Mouse (Mus musculus) midbrain, postnatal 0 days (tissue): ENCODE results near the gene Gcg. TPM values are rescaled to one million over a fixed set of nuclear protein-coding genes. Genes with fewer than 3 reads are reported as not detected.
A peak's percentile ranks its signal among the peaks of the same experiment; 100 is the strongest.

Source experiments
- ATAC-seq: fragments of 200-750 bp; cut with Nextera tagmentation; 2 replicates; pipeline ENCODE4 v1.8.0; 2017; ENCODE audit warnings: moderate number of reproducible peaks, mild to moderate bottlenecking, moderate TSS enrichment, moderate library complexity; ENCODE audit not compliant: low FRiP score
- DNase-seq: peaks from one replicate; pipeline ENCODE4 v3.0.0-alpha.2; 2015; ENCODE audit warnings: low spot score
- H3K27ac ChIP-seq: fragments of 300-500 bp; sonication (generic); 2 replicates; pipeline ENCODE4 v1.5.1; 2014; ENCODE audit warnings: low read depth, mild to moderate bottlenecking, low read length, mixed read lengths
- H3K27me3 ChIP-seq: fragments of 300-500 bp; sonication (generic); 2 replicates; pipeline ENCODE4 v1.6.1; 2014; ENCODE audit warnings: low read length, control low read depth, mixed read lengths; ENCODE audit not compliant: insufficient read depth
- H3K36me3 ChIP-seq: fragments of 300-500 bp; sonication (generic); 2 replicates; pipeline ENCODE4 v1.6.1; 2014; ENCODE audit warnings: low read length, control low read depth, mixed read lengths; ENCODE audit not compliant: insufficient read depth
- H3K4me1 ChIP-seq: fragments of 300-500 bp; sonication (generic); 2 replicates; pipeline ENCODE4 v1.6.1; 2014; ENCODE audit warnings: mild to moderate bottlenecking, control low read depth, antibody characterized with exemption, low read length, mixed read lengths; ENCODE audit not compliant: insufficient read depth
- H3K4me2 ChIP-seq: fragments of 300-500 bp; sonication (generic); 2 replicates; pipeline ENCODE4 v1.6.1; 2014; ENCODE audit warnings: low read depth, mild to moderate bottlenecking, low read length, mixed read lengths; ENCODE audit not compliant: poor library complexity, severe bottlenecking
- H3K4me3 ChIP-seq: fragments of 300-500 bp; sonication (generic); 2 replicates; pipeline ENCODE4 v1.5.1; 2014; ENCODE audit warnings: low read depth, mild to moderate bottlenecking, low read length, moderate library complexity
- H3K9ac ChIP-seq: fragments of 300-500 bp; sonication (generic); replicated peaks from 2 replicates; pipeline ENCODE4 v1.6.1; 2014; ENCODE audit warnings: mild to moderate bottlenecking, low read length, moderate library complexity, mixed read lengths; ENCODE audit not compliant: poor library complexity, severe bottlenecking
- H3K9me3 ChIP-seq: fragments of 300-500 bp; sonication (generic); 2 replicates; pipeline ENCODE4 v1.6.1; 2016; ENCODE audit warnings: low read length, control low read depth
- CTCF ChIP-seq: IDR thresholded peaks from 2 replicates; pipeline ENCODE4 v1.5.1; 2016; ENCODE audit warnings: antibody characterized with exemption, mild to moderate bottlenecking
- WGBS: fragments of 180-500 bp; shearing (Covaris S2); extraction: QIAGEN DNeasy Blood & Tissue Kit; methylation state at CpG from one replicate; pipeline ENCODE4 v1.1.7; 2014; 5-methylcytosine and 5-hydroxymethylcytosine counted together
- polyA plus RNA-seq: library from polyadenylated mRNA; unstranded; fragments of >200 nt; fragmentation: Nextera tagmentation; extraction: Ambion mirVana; gene quantifications from 2 replicates; pipeline ENCODE4 v1.2.1, GENCODE M21; 2015
- total RNA-seq: library from RNA; depleted of rRNA; stranded (reverse); fragments of >200 nt; gene quantifications from 2 replicates; pipeline ENCODE4 v1.2.3, GENCODE M21; 2014

Gcg gene
- total and polyA plus RNA-seq, 2 experiments from 2014 or later = 0.23 TPM; not detected in 1

- no peaks in the 10 kb centered on the region for H3K36me3 ChIP-seq
- ATAC-seq (no peak), DNase-seq (no peak)
- H3K9ac ChIP-seq = no peak overlapping the region
- H3K9me3 ChIP-seq = no peaks in the 10 kb centered on the region
- TF ChIP-seq CTCF = no peak
- no peaks in the 10 kb centered on the region for H3K27me3 ChIP-seq
- WGBS = 83% methylated on average over 4 of the region's 4 CpGs
- H3K4me3 ChIP-seq = no peak overlapping the region
- no peaks in the 10 kb centered on the region for H3K4me1 ChIP-seq
- H3K27ac ChIP-seq = no peak overlapping the region
- no peak overlapping the region for H3K4me2 ChIP-seq
Measured at GRCm38 (mm10) chr2:62498086-62498485, 14.6 kb upstream of the Gcg start.

GRCm38 (mm10) chr2:62497333-62498002 lies 14.0 kb upstream of the Gcg start:
- H3K4me2 ChIP-seq = no peak overlapping the region
- H3K36me3 ChIP-seq = no peaks in the 10 kb centered on the region
- no peak for DNase-seq
- no peak overlapping the region for H3K27ac ChIP-seq
- WGBS = 69% methylated on average over 5 of the region's 5 CpGs
- TF ChIP-seq CTCF = no peak
- no peaks in the 10 kb centered on the region for H3K4me1 ChIP-seq
- no peaks in the 10 kb centered on the region for H3K9me3 ChIP-seq
- ATAC-seq = no peak
- no peak overlapping the region for H3K9ac ChIP-seq
- H3K4me3 ChIP-seq = no peak overlapping the region
- no peaks in the 10 kb centered on the region for H3K27me3 ChIP-seq

GRCm38 (mm10) chr2:62495407-62495806 lies 12.0 kb upstream of the Gcg start:
- Histone ChIP-seq H3K4me2 (no peak overlapping the region), H3K9me3 (no peaks in the 10 kb centered on the region), H3K4me3 (no peak overlapping the region), H3K27ac (no peak overlapping the region), H3K4me1 (no peaks in the 10 kb centered on the region), H3K36me3 (no peaks in the 10 kb centered on the region), H3K27me3 (no peaks in the 10 kb centered on the region), H3K9ac (no peak overlapping the region)
- WGBS = 75% methylated on average over 4 of the region's 4 CpGs
- DNase-seq (no peak), ATAC-seq (no peak)
- TF ChIP-seq CTCF = no peak

- ATAC-seq = no peak
- no peak overlapping the region for H3K27ac ChIP-seq
- H3K27me3 ChIP-seq = no peaks in the 10 kb centered on the region
- no peak for TF ChIP-seq CTCF
- H3K4me2 ChIP-seq = no peak overlapping the region
- H3K9me3 ChIP-seq = no peaks in the 10 kb centered on the region
- H3K4me1 ChIP-seq = no peaks in the 10 kb centered on the region
- WGBS = 79% methylated on average over 6 of the region's 6 CpGs
- H3K9ac ChIP-seq = no peak overlapping the region
- H3K36me3 ChIP-seq = no peaks in the 10 kb centered on the region
- no peak overlapping the region for H3K4me3 ChIP-seq
- no peak for DNase-seq
Measured at GRCm38 (mm10) chr2:62489832-62490231, 6.4 kb upstream of the Gcg start.

GRCm38 (mm10) chr2:62484906-62485305 lies 1.5 kb upstream of the Gcg start:
- Histone ChIP-seq H3K4me3 (no peak overlapping the region), H3K36me3 (no peaks in the 10 kb centered on the region), H3K27ac (no peak overlapping the region), H3K9ac (no peak overlapping the region), H3K9me3 (no peaks in the 10 kb centered on the region), H3K4me1 (no peaks in the 10 kb centered on the region), H3K27me3 (no peaks in the 10 kb centered on the region), H3K4me2 (no peak overlapping the region)
- TF ChIP-seq CTCF = peak; percentile 28; the same call in 1 of the 2 replicates
- ATAC-seq = no peak
- DNase-seq = peak; percentile 28
- WGBS = 83% methylated on average over 3 of the region's 3 CpGs

- ATAC-seq (peak; percentile 66), DNase-seq (no peak)
- H3K36me3 ChIP-seq = no peaks in the 10 kb centered on the region
- no peak overlapping the region for H3K4me3 ChIP-seq
- H3K4me2 ChIP-seq = no peak overlapping the region
- H3K9me3 ChIP-seq = no peaks in the 10 kb centered on the region
- H3K9ac ChIP-seq = no peak overlapping the region
- H3K4me1 ChIP-seq = no peaks in the 10 kb centered on the region
- H3K27ac ChIP-seq = no peak overlapping the region
- no peaks in the 10 kb centered on the region for H3K27me3 ChIP-seq
- WGBS = 57% methylated on average over 9 of the region's 9 CpGs
- TF ChIP-seq CTCF = no peak
Measured at GRCm38 (mm10) chr2:62480285-62481198, 2.9 kb downstream of the Gcg start.
